Mouse (Mus musculus) bone marrow macrophage, adult 2 months (primary cell): ENCODE data around the gene Ttc28.

Source experiments
- CTCF ChIP-seq: IDR thresholded peaks from 2 replicates; pipeline ENCODE4 v1.5.1; 2012; ENCODE audit warnings: low read depth, mild to moderate bottlenecking, low read length, moderate library complexity
- POLR2A ChIP-seq: IDR thresholded peaks from 2 replicates; pipeline ENCODE4 v1.6.1; 2012; ENCODE audit warnings: mild to moderate bottlenecking, low read depth, low read length, borderline replicate concordance

- no peak for TF ChIP-seq CTCF
- no peak for TF ChIP-seq POLR2A
These were observed 157.6 kb downstream of the Ttc28 start for GRCm38 (mm10) chr5:111037123-111037748.
